ENCODE assay signal across 9 mouse cellular contexts in genomic region chr6:125110927-125111326, GRCm38 (mm10). TPM values are rescaled to one million over a fixed set of nuclear protein-coding genes. Genes with fewer than 3 reads are reported as not detected.
DNase-seq lines count a peak whose midpoint lies in the region; ATAC-seq and TF ChIP-seq lines count a peak whose summit lies in the region.
"Had no signal": no experiment of that assay in that cellular context is flagged by ENCODE, and none has a peak within 500 bp of the region (broad histone marks: within the 10 kb centered on the region; RNA-seq: fewer than 3 reads in every experiment).

No protein-coding gene starts in this region.

- no peak overlapping the region for H3K9ac ChIP-seq in heart, postnatal 0 days (replicated peaks; ENCODE audit: low read depth, low read length)
- H3K9ac ChIP-seq in neural tube, embryonic 11.5 days (ENCODE audit: low read length) = no peak overlapping the region
- no peak overlapping the region for H3K9ac ChIP-seq in neural tube, embryonic 15.5 days (replicated peaks)
- H3K9ac ChIP-seq: neural tube, embryonic 13.5 days had no signal

- H3K4me2 ChIP-seq in heart, postnatal 0 days (ENCODE audit: low read depth, low read length) = no peak overlapping the region
- H3K4me2 ChIP-seq in neural tube, embryonic 11.5 days (ENCODE audit: low read depth) = no peak overlapping the region
- H3K4me2 ChIP-seq in neural tube, embryonic 15.5 days = no peak overlapping the region
- H3K4me2 ChIP-seq: neural tube, embryonic 13.5 days had no signal

- no peak overlapping the region for H3K27ac ChIP-seq in heart, postnatal 0 days (ENCODE audit: low read depth)
- H3K27ac ChIP-seq in heart, embryonic 10.5 days = no peak overlapping the region
- no peak overlapping the region for H3K27ac ChIP-seq in neural tube, embryonic 11.5 days (ENCODE audit: low read depth, low read length)
- H3K27ac ChIP-seq in neural tube, embryonic 15.5 days (replicated peaks) = no peak overlapping the region
- H3K27ac ChIP-seq: neural tube, embryonic 13.5 days had no signal

- H3K4me3 ChIP-seq in heart, postnatal 0 days (ENCODE audit: low read depth, low read length) = no peak overlapping the region
- no peak overlapping the region for H3K4me3 ChIP-seq in heart, embryonic 10.5 days
- no peak overlapping the region for H3K4me3 ChIP-seq in neural tube, embryonic 11.5 days (ENCODE audit: low read depth, low read length)
- H3K4me3 ChIP-seq in neural tube, embryonic 15.5 days (replicated peaks) = no peak overlapping the region
- H3K4me3 ChIP-seq: neural tube, embryonic 13.5 days had no signal

- peak; percentile 43 for TF ChIP-seq CTCF in heart, postnatal 0 days (IDR thresholded peaks at IDR 0.05; ENCODE audit: low read depth)

- no peaks in the 10 kb centered on the region for H3K27me3 ChIP-seq in heart, postnatal 0 days (ENCODE audit: control insufficient read depth, insufficient read depth, low read length)
- H3K27me3 ChIP-seq in heart, embryonic 10.5 days (ENCODE audit: insufficient read depth, poor library complexity, severe bottlenecking) = no peaks in the 10 kb centered on the region
- H3K27me3 ChIP-seq in neural tube, embryonic 11.5 days (ENCODE audit: control insufficient read depth, insufficient read depth, low read length) = no peaks in the 10 kb centered on the region
- no peaks in the 10 kb centered on the region for H3K27me3 ChIP-seq in neural tube, embryonic 15.5 days (replicated peaks)
- H3K27me3 ChIP-seq: neural tube, embryonic 13.5 days had no signal

- TF ChIP-seq EP300 in heart, postnatal 0 days (IDR thresholded peaks at IDR 0.05; ENCODE audit: low read depth) = no peak

- ATAC-seq in heart, postnatal 0 days (ENCODE audit: insufficient read depth, low read depth) = no peak
- ATAC-seq in neural tube, embryonic 11.5 days (ENCODE audit: insufficient read depth, low FRiP score, low TSS enrichment) = no peak
- no peak for ATAC-seq in neural tube, embryonic 15.5 days (ENCODE audit: low FRiP score)
- ATAC-seq in megakaryocyte, adult 5-6 weeks (ENCODE audit: poor library complexity, severe bottlenecking) = no peak

- no peaks in the 10 kb centered on the region for H3K4me1 ChIP-seq in heart, postnatal 0 days (ENCODE audit: control insufficient read depth, insufficient read depth)
- H3K4me1 ChIP-seq in heart, embryonic 10.5 days = no peaks in the 10 kb centered on the region
- no peaks in the 10 kb centered on the region for H3K4me1 ChIP-seq in neural tube, embryonic 11.5 days (ENCODE audit: control insufficient read depth, insufficient read depth, low read length)
- no peaks in the 10 kb centered on the region for H3K4me1 ChIP-seq in neural tube, embryonic 15.5 days
- H3K4me1 ChIP-seq: neural tube, embryonic 13.5 days had no signal

- 93% methylated on average over 7 of the region's 7 CpGs for WGBS in heart, postnatal 0 days
- WGBS in heart, embryonic 10.5 days = 91% methylated on average over 7 of the region's 7 CpGs
- 94% methylated on average over 7 of the region's 7 CpGs for WGBS in neural tube, embryonic 11.5 days
- WGBS in neural tube, embryonic 15.5 days = 93% methylated on average over 7 of the region's 7 CpGs

- peaks cover 97% of the 10 kb centered on the region for H3K36me3 ChIP-seq in heart, postnatal 0 days (replicated peaks; ENCODE audit: control insufficient read depth, insufficient read depth, low read length)
- peaks cover 100% of the 10 kb centered on the region for H3K36me3 ChIP-seq in heart, embryonic 10.5 days
- peaks cover 66% of the 10 kb centered on the region for H3K36me3 ChIP-seq in neural tube, embryonic 11.5 days (ENCODE audit: control insufficient read depth, insufficient read depth, low read length)
- peaks cover 94% of the 10 kb centered on the region for H3K36me3 ChIP-seq in neural tube, embryonic 15.5 days

- no peak for DNase-seq in heart, postnatal 0 days (ENCODE audit: low spot score)
- DNase-seq in heart, embryonic 10.5 days (ENCODE audit: low spot score) = no peak
- DNase-seq in neural tube, embryonic 11.5 days (ENCODE audit: low spot score) = peak; percentile 45
- DNase-seq in cerebellum, adult 9-10 months = peak; percentile 50
- peak; percentile 72 to 75 for DNase-seq in kidney, postnatal 4 days
- no peak for DNase-seq in frontal cortex, postnatal 25 days (ENCODE audit: low spot score in 2 of 2)

- H3K9me3 ChIP-seq in heart, postnatal 0 days (replicated peaks; ENCODE audit: control insufficient read depth, low read length) = no peaks in the 10 kb centered on the region
- H3K9me3 ChIP-seq in heart, embryonic 10.5 days = no peaks in the 10 kb centered on the region
- H3K9me3 ChIP-seq in neural tube, embryonic 11.5 days (ENCODE audit: control insufficient read depth, low read length) = no peaks in the 10 kb centered on the region
- no peaks in the 10 kb centered on the region for H3K9me3 ChIP-seq in neural tube, embryonic 15.5 days (replicated peaks)
- H3K9me3 ChIP-seq: neural tube, embryonic 13.5 days had no signal

RNA-seq across cellular contexts. Expression of gene Chd4, which starts 15.1 kb away (rescaled TPM):
- 82.2 and 98.0 TPM in 2 replicates for total RNA-seq in heart, postnatal 0 days (2014; rRNA removed; ENCODE audit: low replicate concordance)
- 55.5 and 58.1 TPM in 2 replicates for polyA plus RNA-seq in heart, postnatal 0 days (2015; fragmentation: Nextera tagmentation; extraction: Ambion mirVana)
- 75.0 and 88.6 TPM in 2 replicates for polyA plus RNA-seq in heart, embryonic 10.5 days (2016; fragmentation: Nextera tagmentation; extraction: Ambion mirVana)
- 117 and 123 TPM in 2 replicates for polyA plus RNA-seq in neural tube, embryonic 11.5 days (2014; fragmentation: Nextera tagmentation; extraction: Ambion mirVana)
- 87.5 and 93.9 TPM in 2 replicates for polyA plus RNA-seq in neural tube, embryonic 15.5 days (2015; fragmentation: Nextera tagmentation; extraction: Ambion mirVana)
- total RNA-seq in megakaryocyte, adult 5-6 weeks (2015) = 64.9 and 75.9 TPM in 2 replicates
- total RNA-seq in megakaryocyte, adult 5-6 weeks (2017) = 282 and 336 TPM in 2 replicates

RNA-seq across cellular contexts. Expression of gene Nop2, which starts 20.8 kb away (rescaled TPM):
- 21.4 and 22.9 TPM in 2 replicates for total RNA-seq in heart, postnatal 0 days (2014; rRNA removed; ENCODE audit: low replicate concordance)
- polyA plus RNA-seq in heart, postnatal 0 days (2015; fragmentation: Nextera tagmentation; extraction: Ambion mirVana) = 20.6 and 25.3 TPM in 2 replicates
- polyA plus RNA-seq in heart, embryonic 10.5 days (2016; fragmentation: Nextera tagmentation; extraction: Ambion mirVana) = 73.2 and 92.7 TPM in 2 replicates
- polyA plus RNA-seq in neural tube, embryonic 11.5 days (2014; fragmentation: Nextera tagmentation; extraction: Ambion mirVana) = 62.7 and 63.4 TPM in 2 replicates
- 47.8 and 58.0 TPM in 2 replicates for polyA plus RNA-seq in neural tube, embryonic 15.5 days (2015; fragmentation: Nextera tagmentation; extraction: Ambion mirVana)
- total RNA-seq in megakaryocyte, adult 5-6 weeks (2015) = 8.5 and 12.1 TPM in 2 replicates
- 22.6 and 24.6 TPM in 2 replicates for total RNA-seq in megakaryocyte, adult 5-6 weeks (2017)

RNA-seq across cellular contexts. Expression of gene Iffo1, which starts 34.1 kb away (rescaled TPM):
- total RNA-seq in heart, postnatal 0 days (2014; rRNA removed; ENCODE audit: low replicate concordance) = 10.6 and 41.9 TPM in 2 replicates
- polyA plus RNA-seq in heart, postnatal 0 days (2015; fragmentation: Nextera tagmentation; extraction: Ambion mirVana) = 10.5 and 12.3 TPM in 2 replicates
- 11.7 and 11.9 TPM in 2 replicates for polyA plus RNA-seq in heart, embryonic 10.5 days (2016; fragmentation: Nextera tagmentation; extraction: Ambion mirVana)
- 13.8 and 16.5 TPM in 2 replicates for polyA plus RNA-seq in neural tube, embryonic 11.5 days (2014; fragmentation: Nextera tagmentation; extraction: Ambion mirVana)
- polyA plus RNA-seq in neural tube, embryonic 15.5 days (2015; fragmentation: Nextera tagmentation; extraction: Ambion mirVana) = 20.1 and 24.6 TPM in 2 replicates
- total RNA-seq in megakaryocyte, adult 5-6 weeks (2015) = 18.6 and 20.1 TPM in 2 replicates
- total RNA-seq in megakaryocyte, adult 5-6 weeks (2017) = 14.3 and 21.7 TPM in 2 replicates

RNA-seq across cellular contexts. Expression of gene Lpar5, which starts 43.2 kb away (rescaled TPM):
- total RNA-seq in heart, postnatal 0 days (2014; rRNA removed; ENCODE audit: low replicate concordance) = not detected in 2 replicates
- 0.12 TPM in 1 of 2 replicates, not detected in the other for polyA plus RNA-seq in heart, postnatal 0 days (2015; fragmentation: Nextera tagmentation; extraction: Ambion mirVana)
- polyA plus RNA-seq in heart, embryonic 10.5 days (2016; fragmentation: Nextera tagmentation; extraction: Ambion mirVana) = 0.37 and 0.38 TPM in 2 replicates
- 0.34 and 0.57 TPM in 2 replicates for polyA plus RNA-seq in neural tube, embryonic 11.5 days (2014; fragmentation: Nextera tagmentation; extraction: Ambion mirVana)
- 1.0 and 1.2 TPM in 2 replicates for polyA plus RNA-seq in neural tube, embryonic 15.5 days (2015; fragmentation: Nextera tagmentation; extraction: Ambion mirVana)
- 25.1 and 25.5 TPM in 2 replicates for total RNA-seq in megakaryocyte, adult 5-6 weeks (2015)
- total RNA-seq in megakaryocyte, adult 5-6 weeks (2017) = 27.6 and 30.0 TPM in 2 replicates

RNA-seq across cellular contexts. Expression of gene Gapdh, which starts 55.3 kb away (rescaled TPM):
- total RNA-seq in heart, postnatal 0 days (2014; rRNA removed; ENCODE audit: low replicate concordance) = 6,647 and 7,476 TPM in 2 replicates
- 3,728 and 4,065 TPM in 2 replicates for polyA plus RNA-seq in heart, postnatal 0 days (2015; fragmentation: Nextera tagmentation; extraction: Ambion mirVana)
- polyA plus RNA-seq in heart, embryonic 10.5 days (2016; fragmentation: Nextera tagmentation; extraction: Ambion mirVana) = 3,676 and 4,272 TPM in 2 replicates
- 2,338 and 2,354 TPM in 2 replicates for polyA plus RNA-seq in neural tube, embryonic 11.5 days (2014; fragmentation: Nextera tagmentation; extraction: Ambion mirVana)
- polyA plus RNA-seq in neural tube, embryonic 15.5 days (2015; fragmentation: Nextera tagmentation; extraction: Ambion mirVana) = 1,563 and 1,690 TPM in 2 replicates
- total RNA-seq in megakaryocyte, adult 5-6 weeks (2015) = 2,892 and 2,923 TPM in 2 replicates
- total RNA-seq in megakaryocyte, adult 5-6 weeks (2017) = 1,028 and 1,070 TPM in 2 replicates

Comparison
In these comparisons a context has a peak if more than half of its experiments do, and no peak if none do; other contexts are left out.
1. DNase-seq: peak in neural tube, embryonic 11.5 days (single experiment), cerebellum, adult 9-10 months (single experiment) and kidney, postnatal 4 days (2 of 2); none in heart, postnatal 0 days (single experiment), heart, embryonic 10.5 days (single experiment) and frontal cortex, postnatal 25 days (0 of 2).